Mouse (Mus musculus) kidney, postnatal 0 days (tissue): ENCODE measurements at regions not wholly inside any gene's neighbourhood (a gene's known extent, or its start where the extent isn't known, plus 50 kb on each side); places are given as distances from the start of the nearest gene placed in this dataset.

Experiments used
- ATAC-seq: fragments of 200-750 bp; cut with Nextera tagmentation; replicated peaks from 2 replicates; pipeline ENCODE4 v1.8.0; 2017; ENCODE audit warnings: low read depth, moderate number of reproducible peaks, moderate TSS enrichment, moderate library complexity; ENCODE audit not compliant: low FRiP score
- DNase-seq: peaks from one replicate; pipeline ENCODE4 v3.0.0-alpha.2; 2016; ENCODE audit warnings: low spot score
- H3K27ac ChIP-seq: fragments of 300-500 bp; sonication (generic); 2 replicates; pipeline ENCODE4 v1.5.1; 2014; ENCODE audit warnings: mild to moderate bottlenecking
- H3K27me3 ChIP-seq: fragments of 300-500 bp; sonication (generic); 2 replicates; pipeline ENCODE4 v1.6.1; 2014; ENCODE audit warnings: low read length, mixed read lengths; ENCODE audit not compliant: insufficient read depth
- H3K36me3 ChIP-seq: fragments of 300-500 bp; sonication (generic); 2 replicates; pipeline ENCODE4 v1.6.1; 2014; ENCODE audit warnings: low read length, mixed read lengths; ENCODE audit not compliant: insufficient read depth
- H3K4me1 ChIP-seq: fragments of 300-500 bp; sonication (generic); replicated peaks from 2 replicates; pipeline ENCODE4 v1.6.1; 2014; ENCODE audit warnings: antibody characterized with exemption, low read length, mixed read lengths; ENCODE audit not compliant: insufficient read depth
- H3K4me2 ChIP-seq: fragments of 300-500 bp; sonication (generic); 2 replicates; pipeline ENCODE4 v1.6.1; 2014; ENCODE audit warnings: mild to moderate bottlenecking, low read length, moderate library complexity, mixed read lengths
- H3K4me3 ChIP-seq: fragments of 300-500 bp; sonication (generic); replicated peaks from 2 replicates; pipeline ENCODE4 v1.5.1; 2014; ENCODE audit warnings: low read depth, low read length
- H3K9ac ChIP-seq: fragments of 300-500 bp; sonication (generic); 2 replicates; pipeline ENCODE4 v1.6.1; 2014; ENCODE audit warnings: low read depth, low read length
- H3K9me3 ChIP-seq: fragments of 300-500 bp; sonication (generic); replicated peaks from 2 replicates; pipeline ENCODE4 v1.6.1; 2016; ENCODE audit warnings: low read length, inconsistent platforms, mixed read lengths
- CTCF ChIP-seq: IDR thresholded peaks from 2 replicates; pipeline ENCODE4 v1.5.1; 2016; ENCODE audit warnings: antibody characterized with exemption, low read depth, mild to moderate bottlenecking, moderate library complexity
- whole genome bisulfite sequencing: fragments of 180-500 bp; shearing (Covaris S2); extraction: QIAGEN DNeasy Blood & Tissue Kit; methylation state at CpG from one replicate; pipeline ENCODE4 v1.1.7; 2014; 5-methylcytosine and 5-hydroxymethylcytosine counted together

DNA sequence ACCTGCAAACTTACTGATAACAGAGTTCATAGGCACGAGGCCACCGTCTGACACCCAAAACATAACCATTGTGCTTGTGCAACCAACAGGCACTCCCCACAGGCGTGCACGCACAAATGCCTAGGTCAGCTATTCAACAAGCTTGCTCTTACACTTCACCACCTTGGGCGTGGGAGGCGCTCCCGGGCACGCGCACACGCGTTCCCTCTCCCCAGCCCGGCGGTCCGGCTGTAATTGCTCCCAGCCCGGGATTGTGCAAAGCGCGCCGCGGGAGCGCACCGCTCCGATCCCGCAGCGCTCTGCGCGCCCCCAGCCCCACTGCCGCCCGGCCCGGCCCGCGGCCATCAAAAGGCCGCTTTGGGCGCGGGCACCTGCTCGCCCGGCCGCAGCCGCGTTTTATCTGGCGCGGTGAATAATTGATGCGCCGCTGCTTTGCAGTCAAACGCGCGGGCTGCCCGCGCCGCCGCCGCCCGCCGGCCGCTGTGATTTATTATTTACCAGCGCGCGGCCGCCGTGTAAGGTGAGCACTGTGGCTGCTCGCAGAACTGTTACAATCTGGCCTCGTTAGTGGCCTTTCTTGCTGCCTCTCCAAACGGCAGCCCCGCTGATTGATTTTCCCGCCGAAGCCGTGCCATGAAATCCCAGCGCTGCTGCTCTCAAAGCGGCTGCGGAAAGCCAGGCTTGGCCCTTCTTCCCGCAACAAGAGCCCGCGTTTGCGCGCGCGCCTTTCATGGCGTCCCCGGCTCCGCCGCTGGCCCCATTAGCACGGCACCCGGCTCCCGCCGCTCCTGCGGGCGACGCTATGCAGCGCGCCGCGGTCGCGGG, 102.9 kb downstream of the Irx5 start:
- no peak overlapping the region for H3K27ac ChIP-seq
- under 1% methylated on average over 85 of the region's 93 CpGs for WGBS
- H3K27me3 ChIP-seq = peaks cover 27% of the 10 kb centered on the region
- DNase-seq = peak; percentile 20
- H3K4me1 ChIP-seq = peaks cover 4% of the 10 kb centered on the region; the same call in 1 of the 2 replicates
- TF ChIP-seq CTCF = no peak
- peak overlapping the region; percentile 51 for H3K4me3 ChIP-seq
- 0 out of 2 replicates have a peak, but pooled peaks have one; percentile 25 for ATAC-seq
- no peaks in the 10 kb centered on the region for H3K36me3 ChIP-seq
- peak overlapping the region; percentile 96 for H3K4me2 ChIP-seq
- no peaks in the 10 kb centered on the region for H3K9me3 ChIP-seq
- 0 out of 2 replicates have a peak overlapping the region, but pooled peaks have one; percentile 32 for H3K9ac ChIP-seq

DNA sequence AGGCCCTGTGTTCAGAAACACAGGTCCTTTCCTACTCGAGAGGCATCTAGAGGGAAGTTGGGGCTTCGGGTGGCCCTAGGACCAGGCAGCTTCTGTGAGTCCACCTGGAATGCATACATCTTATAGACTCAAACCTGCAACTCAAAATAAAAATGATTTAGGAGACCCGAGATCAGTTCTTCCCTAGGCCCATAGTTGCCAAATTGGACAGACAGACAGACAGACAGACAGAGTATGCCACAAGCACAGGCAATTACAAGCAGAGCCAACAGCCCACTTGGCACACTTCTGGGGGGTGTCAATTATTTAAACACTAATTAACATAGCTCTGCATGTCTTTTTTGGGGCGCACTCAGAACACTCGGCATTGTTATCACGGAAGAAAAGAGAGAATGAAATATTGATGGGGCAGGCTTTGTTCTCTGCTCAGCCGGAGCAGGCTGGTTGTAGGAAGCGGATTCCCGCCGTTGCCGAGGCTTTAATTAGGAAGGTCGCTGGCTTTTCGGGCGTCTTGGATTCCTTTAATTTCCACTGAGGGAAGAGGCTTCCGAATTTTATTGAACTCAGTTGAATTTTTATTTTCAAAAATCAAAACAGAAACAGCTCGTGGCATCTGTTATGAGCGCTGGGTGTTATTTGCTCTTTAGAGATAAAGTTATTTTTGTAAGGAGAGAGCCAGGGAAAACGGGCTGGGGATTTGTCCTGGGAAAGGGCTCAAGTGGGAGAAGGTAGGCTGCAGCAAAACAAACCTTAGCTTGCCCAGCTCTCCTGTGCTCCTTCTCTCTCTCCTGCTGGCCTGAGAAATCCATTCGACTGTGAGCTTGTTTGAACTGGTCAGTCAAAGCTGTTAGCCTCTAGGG, 111.9 kb downstream of the Irx5 start:
- no peak overlapping the region for H3K4me3 ChIP-seq
- no peak overlapping the region for H3K9ac ChIP-seq
- H3K36me3 ChIP-seq = no peaks in the 10 kb centered on the region
- H3K4me2 ChIP-seq = no peak overlapping the region
- H3K27me3 ChIP-seq = no peaks in the 10 kb centered on the region
- no peaks in the 10 kb centered on the region for H3K4me1 ChIP-seq
- H3K9me3 ChIP-seq = no peaks in the 10 kb centered on the region
- ATAC-seq = no peak
- DNase-seq = no peak
- no peak for TF ChIP-seq CTCF
- H3K27ac ChIP-seq = no peak overlapping the region
- WGBS = 40% methylated on average over 19 of the region's 19 CpGs

DNA sequence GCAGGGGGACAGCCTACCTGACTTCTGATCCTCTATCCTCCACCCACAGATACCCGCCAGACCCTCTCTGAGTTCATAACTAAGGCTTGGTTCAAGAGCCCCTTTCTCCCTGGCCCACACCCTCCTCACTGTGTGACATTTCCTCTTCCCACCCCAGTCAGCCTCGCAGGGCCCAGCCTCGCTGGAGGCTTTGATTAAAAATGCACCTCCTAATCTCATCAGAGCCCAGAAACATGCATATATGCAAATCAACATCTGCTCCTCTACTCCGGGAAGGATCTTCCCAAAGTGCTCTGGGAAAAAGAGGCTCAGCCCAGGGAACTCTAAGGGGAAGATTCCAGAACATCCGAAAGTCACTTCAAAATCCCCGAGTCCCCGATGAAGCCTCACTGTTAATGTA, 114.8 kb downstream of the Irx5 start:
- no peaks in the 10 kb centered on the region for H3K4me1 ChIP-seq
- no peaks in the 10 kb centered on the region for H3K36me3 ChIP-seq
- H3K9me3 ChIP-seq = no peaks in the 10 kb centered on the region
- H3K27ac ChIP-seq = no peak overlapping the region
- WGBS = 67% methylated on average over 7 of the region's 7 CpGs
- no peak for DNase-seq
- no peak for TF ChIP-seq CTCF
- no peak overlapping the region for H3K4me3 ChIP-seq
- no peak overlapping the region for H3K9ac ChIP-seq
- no peak for ATAC-seq
- H3K27me3 ChIP-seq = no peaks in the 10 kb centered on the region
- no peak overlapping the region for H3K4me2 ChIP-seq

DNA sequence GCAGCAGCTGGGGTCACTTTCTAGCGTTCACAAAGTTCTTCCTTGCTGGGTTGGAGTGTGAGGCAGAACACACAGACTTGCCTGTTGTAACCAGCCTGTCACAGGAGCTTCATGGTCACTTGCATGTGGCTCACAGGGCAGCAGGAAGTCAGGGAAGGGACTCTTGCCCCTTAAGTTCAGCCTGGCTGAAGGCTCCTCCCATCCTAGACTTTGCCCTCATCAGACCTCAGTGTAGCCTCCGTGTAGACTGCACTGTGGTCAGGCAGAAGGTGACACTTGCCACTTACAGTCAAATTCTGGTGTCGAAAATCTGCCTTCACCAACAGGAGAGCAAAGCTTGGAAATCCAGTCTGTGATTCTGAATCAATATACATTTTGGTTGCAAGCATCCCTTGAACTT, 115.4 kb downstream of the Irx5 start:
- H3K4me1 ChIP-seq = no peaks in the 10 kb centered on the region
- no peaks in the 10 kb centered on the region for H3K9me3 ChIP-seq
- no peak overlapping the region for H3K4me3 ChIP-seq
- H3K36me3 ChIP-seq = no peaks in the 10 kb centered on the region
- ATAC-seq (peak; percentile 85), DNase-seq (peak; percentile 7)
- H3K27ac ChIP-seq = no peak overlapping the region
- no peaks in the 10 kb centered on the region for H3K27me3 ChIP-seq
- H3K9ac ChIP-seq = no peak overlapping the region
- no peak overlapping the region for H3K4me2 ChIP-seq
- 66% methylated on average over 3 of the region's 3 CpGs for WGBS
- no peak for TF ChIP-seq CTCF

GRCm38 (mm10) chr8:92482393-92482792, 125.0 kb downstream of the Irx5 start:
- ATAC-seq = no peak
- Histone ChIP-seq H3K36me3 (no peaks in the 10 kb centered on the region), H3K27ac (no peak overlapping the region), H3K4me3 (no peak overlapping the region), H3K4me1 (no peaks in the 10 kb centered on the region), H3K4me2 (no peak overlapping the region), H3K27me3 (no peaks in the 10 kb centered on the region), H3K9ac (no peak overlapping the region), H3K9me3 (no peaks in the 10 kb centered on the region)
- 72% methylated on average over 5 of the region's 5 CpGs for WGBS
- no peak for TF ChIP-seq CTCF
- DNase-seq = no peak

- DNase-seq = peak; percentile 23
- no peak for ATAC-seq
- no peak overlapping the region for H3K4me3 ChIP-seq
Measured at GRCm38 (mm10) chr8:92483055-92483765, 125.8 kb downstream of the Irx5 start.

More at GRCm38 (mm10) chr8:92483055-92483765, 125.8 kb downstream of the Irx5 start:
- Histone ChIP-seq H3K36me3 (no peaks in the 10 kb centered on the region), H3K27ac (no peak overlapping the region), H3K4me1 (no peaks in the 10 kb centered on the region), H3K4me2 (no peak overlapping the region), H3K9ac (no peak overlapping the region), H3K9me3 (no peaks in the 10 kb centered on the region), H3K27me3 (no peaks in the 10 kb centered on the region)
- WGBS = 48% methylated on average over 8 of the region's 8 CpGs
- no peak for TF ChIP-seq CTCF
